Mouse (Mus musculus): Measurements from ENCODE around the gene Polr2j.
A peak's percentile ranks its signal among the peaks of the same experiment; 100 is the strongest.
"Not testable (repeated sequence)": the region's sequence is repeated elsewhere in the genome, so short reads cannot be mapped to it uniquely, and the experiment has no call there.

The Polr2j gene

DNA sequence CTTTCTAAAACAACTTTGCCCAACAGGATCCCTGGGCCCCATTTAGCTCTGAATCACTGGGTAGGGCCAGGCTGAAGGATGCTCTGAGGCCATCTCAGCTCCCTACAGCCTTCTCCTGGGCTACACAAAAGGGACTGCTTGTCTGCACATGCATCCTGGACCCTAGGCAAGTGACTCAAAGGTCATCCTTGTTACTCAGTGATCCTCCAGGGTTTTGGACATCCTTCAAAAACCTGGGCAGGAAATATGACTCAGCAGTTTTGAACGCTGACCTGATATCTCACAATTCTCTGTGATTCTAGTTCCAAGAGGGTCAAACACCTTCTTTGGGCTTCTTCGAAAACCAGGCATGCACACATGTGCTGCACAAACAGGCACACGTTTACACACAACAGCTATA lies 7.4 kb upstream of the Polr2j start:
- no peak for DNase-seq

DNA sequence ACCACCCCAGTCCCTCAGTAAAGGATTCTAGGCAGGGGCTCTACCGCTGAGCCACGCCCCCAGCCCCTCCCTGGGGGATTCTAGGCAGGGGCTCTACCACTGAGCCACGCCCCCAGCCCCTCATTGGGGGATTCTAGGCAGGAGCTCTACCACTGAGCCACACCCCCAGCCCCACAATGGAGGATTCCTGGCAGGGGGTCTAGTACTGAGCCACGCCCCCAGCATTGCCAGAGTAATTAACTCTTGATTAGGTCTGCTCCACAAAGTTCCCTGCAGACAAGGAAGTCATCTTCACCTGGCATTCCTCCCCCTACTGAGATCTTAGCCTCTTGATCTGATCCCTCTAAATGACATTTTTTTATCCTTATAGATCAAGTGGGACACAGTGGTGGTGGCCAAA lies 2.9 kb upstream of the Polr2j start:
- not testable (repeated sequence) for DNase-seq

DNA sequence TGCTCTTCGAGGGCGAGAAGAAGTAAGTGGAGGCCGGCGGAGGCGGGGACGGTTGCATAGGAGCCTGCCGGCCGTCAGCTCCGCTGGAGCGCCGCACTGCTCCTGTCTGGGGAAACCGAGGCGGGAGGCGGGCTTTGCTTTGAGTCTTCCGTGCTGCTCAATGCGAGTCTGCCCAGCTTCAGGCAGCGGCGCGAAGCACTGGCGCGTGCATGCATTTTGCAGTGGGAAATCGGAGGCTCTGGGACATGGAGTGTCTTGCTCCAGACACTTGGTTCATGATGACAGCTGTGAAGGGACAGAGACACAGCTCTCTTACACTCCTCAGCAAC lies 317 bp downstream of the Polr2j start:
- DNase-seq = no peak

DNA sequence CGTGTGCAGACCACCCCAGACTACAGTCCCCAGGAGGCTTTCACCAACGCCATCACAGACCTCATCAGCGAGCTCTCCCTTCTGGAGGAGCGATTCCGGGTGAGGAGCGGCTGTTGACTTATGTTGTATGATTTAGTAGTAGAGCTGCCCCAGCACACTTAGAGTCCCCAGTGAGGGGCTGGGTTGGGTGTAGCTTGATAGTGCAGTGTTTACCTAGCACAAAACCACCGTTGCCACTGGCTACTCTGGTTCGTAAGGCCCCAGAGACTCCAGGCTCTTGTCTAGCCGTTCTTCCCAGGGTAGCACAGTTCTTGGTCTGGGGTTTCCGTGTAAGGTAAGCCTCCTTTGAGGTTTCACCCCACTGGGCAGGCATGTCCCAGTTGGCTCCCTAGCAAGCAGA lies 5.7 kb downstream of the Polr2j start:
- no peak for DNase-seq

DNA sequence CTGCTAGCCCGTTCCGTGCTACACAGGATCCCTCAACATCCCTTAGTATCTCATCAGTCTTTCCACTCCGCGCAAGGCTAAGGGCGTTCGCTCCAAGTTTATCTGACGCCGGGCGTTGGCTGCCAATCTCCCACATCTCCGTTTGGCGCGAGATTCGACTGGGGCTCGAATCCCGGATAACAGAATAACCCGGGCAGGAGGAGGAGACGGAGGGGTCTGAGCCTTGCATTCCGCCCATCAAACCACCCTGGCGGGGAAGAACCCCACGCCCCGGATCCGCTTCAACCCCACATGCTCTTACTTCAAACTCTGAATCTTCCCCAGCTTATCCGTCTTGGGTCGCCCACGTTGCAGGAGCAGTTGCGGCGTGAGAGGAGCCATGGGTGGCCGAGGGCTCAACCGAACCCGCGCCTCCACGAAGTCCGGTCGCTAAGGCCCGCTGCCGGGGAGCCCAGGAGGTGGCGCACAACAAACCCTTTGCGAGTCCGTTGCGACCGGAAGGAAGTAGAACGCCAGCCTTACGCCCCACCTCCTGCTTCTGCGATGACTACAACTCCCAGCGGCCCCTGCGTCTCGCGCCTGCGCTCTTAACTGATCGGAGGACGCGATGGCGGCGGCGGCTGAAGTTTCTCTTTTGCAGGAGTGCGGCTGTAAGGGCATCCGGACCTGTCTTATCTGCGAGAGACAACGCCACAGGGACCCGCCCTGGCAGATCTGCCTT lies 19.3 kb downstream of the Polr2j start, which contains the start of the genes Lrwd1 and Alkbh4:
Gene Lrwd1 (minus strand): TSS at position 504 of the 721 bp plus-strand sequence.
Gene Alkbh4 (plus strand): TSS at position 576 of the 721 bp plus-strand sequence.
- DNase-seq = peak; percentile 96

DNA sequence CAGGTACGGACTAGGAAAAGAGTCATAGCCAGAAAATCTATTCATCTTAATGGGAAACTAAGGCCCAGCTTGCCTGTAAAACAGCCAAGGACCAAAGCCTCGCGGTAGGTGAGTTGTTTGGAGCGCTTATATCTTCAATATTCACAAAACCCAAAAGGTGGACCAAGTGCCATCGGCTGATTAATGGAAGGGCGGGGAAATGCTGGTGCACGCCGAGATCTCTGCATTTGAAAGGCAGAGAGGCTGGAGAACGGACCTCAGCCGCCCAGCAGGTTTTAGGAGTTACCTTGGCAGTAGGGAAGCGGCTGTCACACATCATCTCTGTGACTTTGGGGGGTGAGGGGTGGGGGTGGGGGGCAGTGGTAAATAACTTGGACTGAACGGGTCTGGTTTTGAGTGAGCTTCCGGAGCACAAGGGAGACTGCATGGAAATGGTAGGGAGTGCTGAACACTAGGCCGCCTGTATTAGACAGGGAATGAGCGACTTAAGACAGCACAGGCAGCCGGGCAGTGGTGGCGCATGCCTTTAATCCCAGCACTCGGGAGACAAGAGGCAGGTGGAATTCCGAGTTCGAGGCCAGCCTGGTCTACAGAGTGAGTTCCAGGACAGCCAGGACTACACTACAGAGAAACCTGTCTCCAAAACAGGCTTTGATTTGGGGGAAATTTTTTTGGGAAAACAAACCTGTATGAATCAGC lies 20.0 kb downstream of the Polr2j start:
- no peak for DNase-seq

DNA sequence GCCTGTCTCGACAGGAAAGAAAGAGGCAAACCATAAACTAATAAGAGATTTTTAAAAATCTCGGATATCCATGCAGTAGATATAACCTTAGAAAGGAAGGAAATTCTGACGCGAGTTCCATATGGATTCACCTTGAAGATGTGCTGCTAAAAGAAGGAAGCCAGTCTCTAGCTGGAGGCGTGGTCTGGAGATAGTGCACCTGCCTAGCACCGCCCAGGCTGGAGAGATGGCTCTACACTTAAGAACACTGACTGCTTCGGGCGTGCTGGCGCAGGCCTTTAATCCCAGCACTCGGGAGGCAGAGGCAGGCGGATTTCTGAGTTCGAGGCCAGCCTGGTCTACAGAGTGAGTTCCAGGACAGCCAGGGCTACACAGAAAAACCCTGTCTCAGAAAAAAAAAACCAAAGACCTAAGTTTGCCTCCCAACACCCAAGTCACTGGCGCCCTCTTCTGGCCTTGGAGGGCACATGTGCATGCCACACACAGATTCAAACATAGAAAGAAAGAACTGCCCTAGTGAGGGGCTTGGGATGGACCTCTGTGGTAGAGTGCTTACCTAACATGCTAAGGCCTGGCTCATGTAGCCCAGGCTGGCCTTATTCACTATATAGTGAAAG lies 21.3 kb downstream of the Polr2j start:
- peak; percentile 52 for DNase-seq

DNA sequence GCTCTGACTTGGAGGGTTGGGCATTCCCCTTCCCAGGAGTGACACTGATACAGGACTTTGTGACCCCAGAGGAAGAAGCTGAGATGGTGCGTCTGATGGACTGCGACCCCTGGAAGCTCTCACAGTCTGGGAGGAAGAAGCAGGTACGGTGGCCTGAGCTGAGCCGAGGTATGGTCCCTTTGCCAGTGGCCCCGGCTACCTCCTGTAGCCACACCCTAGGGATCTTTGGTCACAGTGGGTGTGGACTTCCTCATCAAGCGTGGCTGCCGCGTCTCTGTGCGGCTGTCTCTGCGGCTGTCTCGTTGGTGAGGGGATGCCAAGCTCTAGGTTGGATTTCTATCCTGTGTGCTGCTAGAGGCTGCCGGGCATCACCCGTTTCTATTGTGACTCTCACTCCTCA lies 23.0 kb downstream of the Polr2j start:
- no peak for DNase-seq

DNA sequence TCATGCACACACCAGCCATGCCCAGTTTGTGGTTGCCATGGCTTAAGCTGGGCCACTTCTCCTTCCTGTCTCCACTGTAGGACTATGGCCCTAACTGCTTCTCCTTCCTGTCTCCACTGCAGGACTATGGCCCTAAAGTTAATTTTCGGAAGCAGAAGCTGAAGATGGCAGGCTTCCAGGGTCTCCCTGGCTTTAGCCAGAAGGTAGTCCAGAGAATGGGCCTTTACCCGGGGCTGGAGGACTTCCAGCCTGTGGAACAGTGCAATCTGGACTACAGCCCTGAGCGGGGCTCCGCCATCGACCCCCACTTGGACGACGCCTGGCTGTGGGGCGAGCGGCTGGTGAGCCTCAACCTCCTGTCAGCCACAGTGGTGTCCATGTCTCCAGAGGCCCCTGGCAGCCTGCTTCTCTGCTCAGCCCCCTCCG lies 23.6 kb downstream of the Polr2j start:
- peak; percentile 49 for DNase-seq

DNA sequence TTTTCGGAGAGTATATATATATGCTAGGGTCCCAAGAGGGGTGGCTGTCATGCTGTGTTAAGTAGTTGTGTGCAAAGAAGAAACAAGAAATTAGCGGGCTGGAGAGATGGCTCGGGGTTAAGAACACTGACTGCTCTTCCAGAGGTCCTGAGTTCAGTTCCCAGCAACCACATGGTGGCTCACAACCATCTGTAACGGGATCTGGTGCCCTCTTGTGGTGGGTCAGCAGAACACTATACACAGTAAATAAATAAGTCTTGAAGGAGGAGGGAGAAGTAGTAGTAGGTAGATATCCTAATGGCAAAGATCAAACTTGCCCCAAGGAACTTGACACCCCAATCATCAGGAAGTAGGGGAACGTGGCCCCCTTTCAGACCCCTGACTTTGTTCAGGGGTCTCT lies 26.3 kb downstream of the Polr2j start:
- no peak for DNase-seq

DNA sequence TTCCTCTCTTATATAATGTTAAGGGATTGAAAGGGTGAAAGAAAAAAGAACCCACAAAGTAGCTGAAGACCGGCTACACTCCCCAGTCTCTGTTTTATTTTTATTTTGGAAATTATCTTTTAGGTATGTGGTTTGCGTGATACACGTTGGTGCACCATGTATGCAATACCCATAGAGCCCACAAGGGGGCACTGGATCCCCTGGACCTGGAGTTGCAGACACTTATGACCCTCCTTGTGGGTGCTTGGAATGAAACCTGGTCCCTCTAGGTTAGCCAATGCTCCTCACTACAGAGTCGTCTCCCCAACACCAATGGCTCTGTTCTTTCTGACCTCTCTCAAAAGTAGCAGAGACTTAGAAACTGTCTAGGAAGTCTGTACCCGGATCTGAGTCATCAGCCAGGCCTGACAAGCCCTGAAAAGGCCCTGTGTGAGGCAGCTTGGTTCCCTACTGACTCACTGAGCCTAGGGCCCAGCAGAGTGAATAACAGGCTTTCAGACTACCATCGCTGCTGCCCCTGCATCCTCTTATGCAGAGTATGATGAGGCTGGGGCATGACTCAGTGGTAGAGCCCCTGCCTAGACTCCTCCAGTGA lies 26.8 kb downstream of the Polr2j start:
- DNase-seq = no peak

DNA sequence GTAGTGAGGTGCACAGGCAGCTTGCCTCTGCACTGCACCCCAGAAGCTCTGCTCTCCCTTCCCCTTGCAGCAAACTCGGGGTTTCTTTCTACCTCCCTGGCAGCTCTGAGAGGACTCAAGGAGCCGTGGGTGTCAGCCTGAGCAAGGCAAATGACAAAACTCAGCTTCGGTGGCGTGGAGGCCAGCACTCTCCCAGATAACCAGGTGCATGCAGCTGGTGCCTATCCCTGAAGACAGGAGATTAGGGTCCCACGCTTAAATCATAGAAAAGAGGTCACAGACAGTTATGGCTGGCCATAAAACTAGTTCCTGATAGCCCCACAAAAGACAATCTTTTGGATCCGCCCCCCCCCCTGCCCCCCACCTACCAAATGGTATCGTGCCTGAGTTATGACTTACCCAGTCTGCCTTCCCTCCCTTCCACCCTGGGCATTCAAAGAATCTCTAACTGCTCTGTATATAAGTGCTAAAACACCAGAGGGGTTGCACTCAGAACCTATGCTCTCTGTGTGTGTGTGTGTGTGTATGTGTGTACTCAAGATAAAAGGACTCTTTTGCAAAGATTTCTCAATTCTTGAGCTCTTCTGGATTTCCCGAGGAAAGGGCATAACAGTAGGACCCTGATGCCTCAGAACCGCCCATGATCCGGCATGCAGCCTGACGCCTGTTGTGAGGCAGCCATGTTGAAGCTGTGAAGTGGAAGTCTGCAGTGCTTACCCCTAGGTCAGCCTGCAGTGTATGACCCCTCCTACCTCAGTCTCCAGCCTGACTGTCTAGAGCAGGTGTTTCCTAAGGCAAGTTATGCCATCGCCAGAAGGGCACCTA lies 28.4 kb downstream of the Polr2j start:
- no peak for DNase-seq

DNA sequence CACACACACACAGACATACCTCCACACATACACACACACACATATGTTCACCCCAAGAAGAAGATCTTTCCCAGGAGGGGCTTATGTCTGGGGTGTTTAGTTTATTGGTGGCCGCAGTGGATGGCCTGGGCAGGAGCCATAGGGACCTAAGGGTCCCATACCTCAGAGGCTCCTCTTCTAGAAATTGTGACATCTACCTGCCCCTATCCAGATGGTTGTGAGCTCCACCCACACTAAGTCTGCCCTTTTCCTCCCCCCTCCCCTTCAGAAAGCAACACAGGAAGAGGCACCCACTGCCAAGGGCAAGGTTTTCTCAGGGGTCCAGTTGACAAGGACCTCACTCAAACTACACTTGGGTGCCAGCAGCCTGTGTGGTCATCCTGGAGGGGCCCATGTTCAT lies 30.5 kb downstream of the Polr2j start:
- no peak for DNase-seq

DNA sequence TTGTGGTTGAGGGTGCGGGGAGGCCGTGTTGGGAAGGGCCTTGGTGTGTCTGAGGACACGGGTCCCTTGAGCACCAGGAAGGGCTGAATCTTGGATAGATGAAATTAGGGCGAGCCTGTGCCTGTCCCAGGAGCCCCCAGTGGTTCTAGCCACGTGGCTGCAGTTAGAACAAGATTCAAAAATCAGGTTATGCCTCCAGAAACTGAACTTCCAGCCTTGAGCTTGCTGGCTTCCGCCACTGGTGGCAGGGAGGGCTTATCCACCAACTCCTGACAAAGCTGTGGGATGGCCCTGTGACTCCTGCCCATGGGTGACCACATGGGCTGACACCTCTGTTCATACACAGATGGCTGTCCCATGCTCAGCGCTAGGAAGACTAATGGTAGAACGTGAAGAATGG lies 31.3 kb downstream of the Polr2j start:
- DNase-seq = no peak

DNA sequence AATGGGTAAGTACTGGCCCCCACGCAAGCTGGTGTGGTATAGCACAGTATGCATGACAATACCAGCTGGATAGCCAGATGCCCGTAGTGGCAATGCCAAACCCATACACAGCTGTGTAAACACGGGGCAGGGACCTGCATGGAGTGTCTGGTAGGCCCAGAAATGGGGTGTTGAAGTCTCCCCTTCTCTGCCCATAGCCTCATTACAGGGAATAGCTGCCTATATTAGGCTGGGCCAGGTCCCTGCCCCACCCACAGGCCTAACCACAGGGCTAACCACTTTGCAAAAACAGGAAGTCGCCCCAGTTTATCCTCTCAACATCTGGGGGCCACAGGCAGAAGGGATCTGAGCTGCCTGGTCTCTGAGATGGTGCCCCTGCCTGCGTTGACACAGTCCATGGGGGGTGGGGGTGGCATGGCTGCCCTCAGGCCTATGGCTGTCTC lies 32.7 kb downstream of the Polr2j start:
- DNase-seq = not testable (repeated sequence)

DNA sequence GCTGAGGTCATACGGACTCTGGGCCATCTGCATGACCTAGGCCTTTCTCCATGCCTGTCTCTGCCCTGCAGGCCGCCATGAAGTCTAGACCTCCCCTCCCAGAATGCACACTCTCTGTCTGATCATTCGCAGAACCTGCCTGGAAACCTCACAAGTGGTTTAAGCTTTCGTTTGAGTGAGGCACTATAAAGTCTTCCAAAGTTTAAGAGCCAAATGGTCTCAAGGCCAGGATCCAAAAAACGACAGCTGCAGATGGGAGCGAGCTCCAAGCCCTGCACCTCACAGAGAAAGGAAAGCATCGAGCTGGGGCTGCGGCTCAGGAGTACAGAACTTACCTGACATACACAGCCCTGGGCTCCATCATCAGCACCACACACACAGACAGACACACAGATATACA lies 35.9 kb downstream of the Polr2j start:
- DNase-seq = no peak

DNA sequence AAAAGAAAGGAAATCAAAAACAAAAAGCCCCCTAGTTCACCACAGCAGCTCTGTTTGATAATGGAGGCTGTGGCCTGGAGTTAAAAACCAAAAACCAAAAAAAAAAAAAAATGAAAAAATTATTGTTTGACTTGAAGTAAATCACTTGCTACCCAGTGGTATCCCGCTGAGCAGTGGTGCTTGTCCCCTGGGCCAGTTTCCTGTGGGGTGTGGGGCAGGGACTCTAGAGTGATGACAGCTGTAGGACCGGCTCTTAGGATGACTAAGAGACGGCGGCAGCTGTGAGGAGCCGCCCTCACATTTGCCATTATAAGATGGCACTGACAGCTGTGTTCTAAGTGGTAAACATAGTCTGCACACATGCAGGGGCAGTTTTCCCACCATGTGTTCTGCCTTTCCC lies 39.0 kb downstream of the Polr2j start:
- no peak for DNase-seq

DNA sequence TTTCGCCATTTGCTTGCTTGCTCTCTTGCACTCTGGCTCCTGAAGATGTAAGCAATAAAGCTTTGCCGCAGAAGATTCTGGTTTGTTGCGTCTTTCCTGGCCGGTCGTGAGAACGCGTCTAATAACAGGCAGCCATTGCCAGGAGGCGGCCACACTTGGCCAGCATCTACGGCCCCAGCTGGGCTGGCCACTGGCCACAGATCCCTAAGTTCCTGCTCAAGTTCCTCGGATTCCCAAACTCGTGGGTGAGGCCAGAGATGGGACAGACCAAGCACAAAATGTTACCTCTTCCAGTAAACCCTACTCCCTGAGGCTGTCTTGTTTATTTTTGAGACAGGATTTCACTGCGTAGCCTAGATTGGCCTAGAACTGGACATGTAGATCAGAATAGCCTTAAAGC lies 43.7 kb downstream of the Polr2j start:
- not testable (repeated sequence) for DNase-seq

DNA sequence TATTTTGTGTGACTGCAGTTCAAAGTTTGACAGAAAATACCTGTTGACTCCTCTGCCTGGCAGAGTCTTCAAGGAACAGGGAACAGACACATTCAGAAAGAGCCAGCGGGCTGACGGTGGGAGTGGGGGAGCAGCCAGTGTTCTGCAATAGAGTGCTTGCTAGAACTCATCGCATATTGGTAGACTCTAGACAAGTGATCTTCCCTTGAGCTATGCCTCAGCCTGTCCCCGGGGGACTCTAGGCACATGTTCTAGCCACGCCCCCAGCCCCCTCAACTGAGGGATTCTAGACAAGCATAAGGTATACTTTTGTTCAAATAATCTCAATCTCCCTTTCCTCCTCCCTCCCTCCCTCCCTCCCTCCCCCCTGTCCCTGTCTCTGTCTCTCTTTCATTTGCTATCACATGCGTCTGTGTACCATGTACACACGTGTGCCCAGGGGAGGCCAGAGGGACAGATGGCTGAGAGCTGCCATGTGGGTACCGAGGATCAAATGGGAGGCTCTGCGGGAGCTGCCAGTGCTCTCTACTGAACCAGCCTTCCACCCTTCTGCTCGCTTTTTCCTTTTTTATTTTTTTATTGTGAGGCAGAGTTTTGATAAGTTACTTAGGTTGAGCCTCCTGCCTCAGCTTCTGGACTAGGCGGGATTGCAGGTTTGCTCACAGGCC lies 47.5 kb downstream of the Polr2j start:
- peak; percentile 78 for DNase-seq

DNA sequence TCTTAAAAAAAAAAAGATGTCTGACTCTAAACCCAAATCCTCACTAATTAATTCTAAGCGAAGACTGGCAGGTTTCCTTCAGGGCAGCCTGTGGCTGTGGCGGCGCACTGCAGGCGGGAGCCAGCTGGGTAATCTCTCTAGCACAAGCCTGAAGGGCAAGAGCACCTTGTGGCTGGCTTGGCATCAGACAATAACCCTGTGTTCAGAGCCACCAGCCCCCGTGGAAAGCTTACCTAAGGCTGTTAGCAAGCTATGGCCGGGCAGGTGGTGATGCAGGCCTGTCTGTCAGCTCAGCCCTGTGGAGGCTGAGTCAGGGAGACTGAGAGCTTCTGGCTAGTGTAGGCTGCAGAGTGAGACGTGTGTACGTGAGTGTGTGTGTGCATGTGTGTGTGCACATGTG lies 48.8 kb downstream of the Polr2j start:
- peak; percentile 57 for DNase-seq

DNA sequence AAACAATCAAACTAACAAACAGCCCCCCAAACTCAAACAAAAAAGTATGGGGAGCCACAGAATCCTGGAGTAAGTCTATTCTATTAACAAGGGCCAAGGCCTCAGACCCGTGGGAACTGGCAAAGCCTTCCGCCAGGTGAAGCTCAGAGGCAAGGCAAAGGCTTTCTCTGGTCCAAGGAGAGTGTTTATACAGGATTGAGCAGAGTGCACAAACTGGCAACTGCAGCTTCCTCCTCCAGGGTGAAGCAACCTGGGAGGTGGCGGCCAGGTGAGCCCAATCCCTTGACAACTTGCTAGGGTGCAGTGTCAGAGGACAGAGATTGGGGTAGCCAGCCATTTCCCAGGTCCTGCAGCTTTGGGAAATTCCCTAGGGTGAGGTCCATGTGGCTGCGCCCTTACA lies 50.9 kb downstream of the Polr2j start:
- no peak for DNase-seq

DNA sequence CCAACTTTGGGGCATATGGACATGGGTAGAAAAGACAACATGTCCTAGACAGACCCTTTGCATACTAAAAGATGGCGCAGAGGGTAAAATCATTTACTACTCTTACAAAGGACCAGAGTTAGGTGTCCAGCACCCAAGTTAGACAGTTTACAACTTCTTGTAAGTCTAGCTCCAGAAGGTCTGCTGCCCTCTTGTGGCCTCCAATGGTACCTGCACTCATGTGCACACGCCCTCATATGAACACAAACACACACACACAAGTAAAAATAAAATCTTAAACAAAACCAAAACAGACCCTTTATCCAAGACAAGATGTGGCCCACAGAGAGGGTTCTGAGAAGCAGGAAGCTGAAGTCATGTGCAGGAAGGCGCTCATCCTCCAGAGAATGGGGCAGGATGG lies 51.6 kb downstream of the Polr2j start:
- DNase-seq = no peak

All from cerebellum, adult 9-11 months (tissue).